Mouse (Mus musculus): ENCODE data around the gene Mylip.

GRCm38 (mm10) chr13:45429239-45429638 is 39.7 kb downstream of the Mylip start:
- TF ChIP-seq POLR2A (IDR thresholded peaks at IDR 0.05; ENCODE audit: insufficient read depth, low read depth, low read length) (no peak), EP300 (IDR thresholded peaks at IDR 0.05; ENCODE audit: insufficient read depth, low read depth, low read length) (no peak), CTCF (IDR thresholded peaks at IDR 0.05) (no peak)

Measured in heart, adult 2 months (tissue).